Mouse (Mus musculus) liver, embryonic 14.5 days (tissue): Measurements from ENCODE around the gene Tmtc1. TPM values are rescaled to one million over a fixed set of nuclear protein-coding genes. Genes with fewer than 3 reads are reported as not detected.

Experiments used
- ATAC-seq: fragments of 200-750 bp; cut with Nextera tagmentation; 2 replicates; pipeline ENCODE4 v1.8.0; 2017; ENCODE audit warnings: moderate number of reproducible peaks, mild to moderate bottlenecking, moderate library complexity; ENCODE audit not compliant: insufficient read depth
- DNase-seq, 3 experiments: peaks; one replicate each; pipeline ENCODE4 v3.0.0-alpha.2; 2012 to 2013; ENCODE audit warnings: low read depth in 3 of 3, low spot score in 3 of 3
- H3K27ac ChIP-seq: fragments of 300-500 bp; sonication (generic); 2 replicates; pipeline ENCODE4 v1.5.1; 2014; ENCODE audit warnings: moderate library complexity, mild to moderate bottlenecking, control low read depth, inconsistent platforms
- H3K27me3 ChIP-seq: fragments of 300-500 bp; sonication (generic); 2 replicates; pipeline ENCODE4 v1.6.1; 2014; ENCODE audit warnings: mild to moderate bottlenecking, low read length, moderate library complexity; ENCODE audit not compliant: control insufficient read depth, insufficient read depth
- H3K36me3 ChIP-seq: fragments of 300-500 bp; sonication (generic); replicated peaks from 2 replicates; pipeline ENCODE4 v1.6.1; 2014; ENCODE audit warnings: low read depth; ENCODE audit not compliant: control insufficient read depth, insufficient read depth
- H3K4me1 ChIP-seq, 2 experiments: fragments of 200-500 bp in 1 of 2; fragments of 300-500 bp in 1 of 2; sonication (generic) in 1 of 2; replicated peaks; 2 replicates each; pipeline ENCODE4 v1.6.1; 2012 to 2014; ENCODE audit warnings: antibody characterized with exemption in 1 of 2, inconsistent platforms in 1 of 2, low read length in 1 of 2; ENCODE audit not compliant: control insufficient read depth in 2 of 2, insufficient read depth in 2 of 2
- H3K4me2 ChIP-seq: fragments of 300-500 bp; sonication (generic); 2 replicates; pipeline ENCODE4 v1.6.1; 2014; ENCODE audit warnings: low read depth, mild to moderate bottlenecking, control low read depth, moderate library complexity
- H3K4me3 ChIP-seq, 2 experiments: fragments of 200-500 bp in 1 of 2; fragments of 300-500 bp in 1 of 2; sonication (generic) in 1 of 2; 2 replicates each; pipeline ENCODE4 v1.5.1; 2012 to 2014; ENCODE audit warnings: low read depth in 2 of 2, low read length in 2 of 2, mild to moderate bottlenecking in 2 of 2, control low read depth in 1 of 2, inconsistent platforms in 1 of 2, moderate library complexity in 1 of 2; ENCODE audit not compliant: insufficient read depth in 1 of 2
- H3K9ac ChIP-seq: fragments of 300-500 bp; sonication (generic); replicated peaks from 2 replicates; pipeline ENCODE4 v1.6.1; 2014; ENCODE audit warnings: mild to moderate bottlenecking, control low read depth, moderate library complexity
- H3K9me3 ChIP-seq: fragments of 300-500 bp; sonication (generic); 2 replicates; pipeline ENCODE4 v1.6.1; 2016; ENCODE audit warnings: low read length, mixed read lengths; ENCODE audit not compliant: control insufficient read depth
- CTCF ChIP-seq: IDR thresholded peaks from 2 replicates; pipeline ENCODE4 v1.5.1; 2016; ENCODE audit warnings: antibody characterized with exemption, low read depth, control low read depth
- EP300 ChIP-seq: IDR thresholded peaks from 2 replicates; pipeline ENCODE4 v1.6.1; 2016; ENCODE audit warnings: antibody characterized with exemption, low read depth
- WGBS: fragments of 180-500 bp; shearing (Covaris S2); extraction: QIAGEN DNeasy Blood & Tissue Kit; methylation state at CpG from one replicate; pipeline ENCODE4 v1.1.7; 2014; ENCODE audit not compliant: insufficient replicate concordance; 5-methylcytosine and 5-hydroxymethylcytosine counted together
- polyA plus RNA-seq, 2 experiments: library from polyadenylated mRNA; depleted of rRNA in 1 of 2; stranded (reverse) in 1 of 2; unstranded in 1 of 2; fragments of >200 nt; fragmentation: Nextera tagmentation in 1 of 2; extraction: Ambion mirVana in 1 of 2; gene quantifications; 2 replicates each; pipeline versions ENCODE4 v1.2.1 to v1.2.3; 2012 to 2014

Tmtc1 gene
- polyA plus RNA-seq, 2 experiments: 0.04 to 0.09 TPM

DNA sequence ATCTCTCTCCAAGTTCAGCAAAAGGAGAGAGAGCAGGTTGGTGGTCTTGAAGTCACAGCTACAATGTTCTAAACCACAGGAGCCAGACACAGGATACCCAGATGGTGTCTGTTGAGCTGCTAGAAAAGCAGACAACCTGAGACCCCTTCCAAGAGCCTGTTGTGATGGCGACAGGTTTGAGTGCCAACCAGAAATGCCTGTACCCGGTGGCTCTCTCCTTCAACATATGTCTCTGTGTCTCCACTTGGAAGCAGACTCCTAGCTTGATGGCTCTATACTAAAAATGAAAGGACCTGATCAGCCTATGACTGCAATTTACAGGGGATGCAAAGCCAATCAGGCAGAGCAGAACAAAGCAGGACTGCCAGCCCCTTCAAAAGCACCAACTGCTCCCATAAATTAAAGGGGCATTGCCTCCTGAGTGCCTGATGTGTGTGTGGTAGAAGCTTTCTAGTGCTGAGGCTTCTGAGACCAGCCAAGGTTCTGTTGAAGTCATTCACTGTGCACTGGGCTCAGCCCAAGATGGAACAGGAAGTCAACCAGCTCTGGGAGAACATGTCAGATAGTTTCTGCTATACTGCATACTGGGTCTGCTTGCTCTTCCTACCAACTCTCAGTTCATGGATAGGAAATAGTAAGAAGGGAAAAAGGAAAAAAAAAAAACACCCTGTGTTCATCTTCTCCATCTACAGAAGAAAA is 37.2 kb downstream of the Tmtc1 start:
- Histone ChIP-seq H3K4me1 (no peaks in the 10 kb centered on the region), H3K27ac (no peak overlapping the region), H3K36me3 (no peaks in the 10 kb centered on the region), H3K9me3 (no peaks in the 10 kb centered on the region), H3K4me3 (no peak overlapping the region), H3K4me2 (no peak overlapping the region), H3K27me3 (no peaks in the 10 kb centered on the region), H3K9ac (no peak overlapping the region)
- DNase-seq: no peak
- TF ChIP-seq EP300 (no peak), CTCF (no peak)
- ATAC-seq: no peak
- WGBS: 56% methylated on average over 2 of the region's 2 CpGs

DNA sequence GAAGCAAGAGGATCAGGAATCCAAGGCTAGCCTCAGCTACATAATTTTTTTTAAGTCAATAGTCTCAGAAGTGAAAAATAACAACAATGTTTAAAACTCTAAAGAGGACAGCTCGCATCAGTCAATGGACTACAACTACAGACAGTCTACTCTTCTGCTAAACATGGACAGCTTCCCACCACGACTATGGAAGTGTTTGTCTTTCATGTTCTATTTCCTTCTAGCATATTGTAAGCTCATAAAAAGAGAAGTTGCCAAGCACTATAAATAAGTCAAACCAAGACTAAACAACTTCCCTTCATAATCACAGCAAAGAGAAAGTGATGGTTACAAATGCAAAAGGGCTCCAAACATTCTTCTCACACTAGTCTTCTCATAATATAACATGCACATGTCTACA is 38.6 kb downstream of the Tmtc1 start:
- Histone ChIP-seq H3K36me3 (no peaks in the 10 kb centered on the region), H3K4me3 (no peak overlapping the region), H3K27ac (no peak overlapping the region), H3K4me2 (no peak overlapping the region), H3K9ac (no peak overlapping the region), H3K27me3 (no peaks in the 10 kb centered on the region), H3K4me1 (no peaks in the 10 kb centered on the region), H3K9me3 (no peaks in the 10 kb centered on the region)
- no peak for DNase-seq
- TF ChIP-seq EP300 (no peak), CTCF (no peak)
- no peak for ATAC-seq
- WGBS: 24% methylated on average over 2 of the region's 2 CpGs

DNA sequence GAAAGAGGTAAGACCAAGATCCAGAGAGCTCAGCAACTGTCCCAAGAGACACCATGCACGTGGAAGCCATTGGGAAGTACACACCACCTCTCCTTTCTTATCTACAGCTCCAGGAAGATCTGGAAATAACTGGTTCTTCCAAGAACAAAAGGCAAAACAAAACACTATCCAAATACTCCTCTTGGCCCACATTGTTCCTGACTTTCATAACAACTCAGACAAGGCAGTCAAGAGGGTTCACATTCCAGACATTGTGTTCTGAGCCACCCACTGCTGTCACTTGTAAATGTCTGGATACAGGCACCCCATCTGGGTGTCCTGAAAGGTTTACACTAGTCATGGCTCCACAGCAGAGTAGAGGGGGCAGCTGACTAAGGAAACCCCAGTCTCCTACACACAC is 39.7 kb downstream of the Tmtc1 start:
- H3K9ac ChIP-seq: no peak overlapping the region
- H3K36me3 ChIP-seq: no peaks in the 10 kb centered on the region
- no peaks in the 10 kb centered on the region for H3K27me3 ChIP-seq
- H3K9me3 ChIP-seq: no peaks in the 10 kb centered on the region
- ATAC-seq (no peak), DNase-seq (no peak)
- no peak overlapping the region for H3K4me2 ChIP-seq
- 38% methylated on average over 1 of the region's 1 CpGs for WGBS
- no peaks in the 10 kb centered on the region for H3K4me1 ChIP-seq
- no peak overlapping the region for H3K4me3 ChIP-seq
- TF ChIP-seq EP300 (no peak), CTCF (no peak)
- H3K27ac ChIP-seq: no peak overlapping the region

DNA sequence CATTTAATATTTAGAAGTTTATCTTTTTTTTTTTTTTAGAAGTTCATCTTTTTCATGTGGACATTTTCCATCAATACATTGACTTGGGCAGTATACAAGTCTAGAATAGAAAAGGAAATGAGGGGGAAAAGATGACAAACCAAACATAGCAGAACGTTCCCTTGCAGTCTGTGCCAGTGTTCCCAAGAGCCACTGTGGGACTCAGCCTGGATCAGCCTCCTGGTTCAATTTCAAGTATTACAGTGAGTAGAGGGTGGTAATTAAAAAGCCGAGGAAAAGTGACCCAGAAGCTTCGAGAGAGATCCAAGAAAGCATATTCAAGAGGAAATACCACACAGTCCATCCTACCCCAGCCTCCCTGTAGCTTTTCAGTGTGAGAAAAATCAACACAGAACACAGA is 40.4 kb downstream of the Tmtc1 start:
- no peaks in the 10 kb centered on the region for H3K9me3 ChIP-seq
- 40% methylated on average over 3 of the region's 3 CpGs for WGBS
- no peaks in the 10 kb centered on the region for H3K27me3 ChIP-seq
- ATAC-seq (no peak), DNase-seq (no peak)
- H3K27ac ChIP-seq: no peak overlapping the region
- H3K9ac ChIP-seq: no peak overlapping the region
- H3K4me2 ChIP-seq: no peak overlapping the region
- no peaks in the 10 kb centered on the region for H3K36me3 ChIP-seq
- no peak overlapping the region for H3K4me3 ChIP-seq
- no peaks in the 10 kb centered on the region for H3K4me1 ChIP-seq
- TF ChIP-seq CTCF: no peak
- no peak for TF ChIP-seq EP300

DNA sequence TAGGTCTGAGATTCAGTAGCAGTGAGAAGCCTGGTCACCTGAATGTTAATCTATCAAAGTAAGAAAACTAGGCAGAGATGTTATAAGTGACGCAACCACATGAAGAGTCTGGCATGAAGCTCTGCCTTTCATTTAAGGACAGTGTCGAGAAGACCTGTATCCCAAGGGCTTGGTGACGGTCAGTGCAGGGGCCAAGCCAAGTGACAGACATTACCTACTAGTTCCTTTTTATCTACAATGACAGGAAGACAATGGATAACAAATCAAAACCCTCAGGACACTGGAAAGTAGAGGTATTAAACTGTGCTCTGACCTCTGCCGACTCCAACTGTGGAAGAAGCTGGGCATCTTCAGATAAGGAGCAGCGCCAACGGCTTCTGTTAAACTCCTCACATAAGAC is 43.2 kb downstream of the Tmtc1 start:
- Histone ChIP-seq H3K9ac (no peak overlapping the region), H3K27me3 (no peaks in the 10 kb centered on the region), H3K4me3 (no peak overlapping the region), H3K9me3 (no peaks in the 10 kb centered on the region), H3K4me2 (no peak overlapping the region), H3K4me1 (no peaks in the 10 kb centered on the region), H3K27ac (no peak overlapping the region), H3K36me3 (no peaks in the 10 kb centered on the region)
- no peak for ATAC-seq
- TF ChIP-seq EP300: no peak
- no peak for TF ChIP-seq CTCF
- WGBS: 63% methylated on average over 6 of the region's 6 CpGs
- DNase-seq: no peak
